Mouse (Mus musculus) E14TG2a.4 (cell line): Measurements from ENCODE around the gene Mki67.

Experiments
- CTCF ChIP-seq: conservative IDR thresholded peaks from 2 replicates; pipeline ENCODE4 v1.5.1; 2014; ENCODE audit warnings: low read length
- NANOG ChIP-seq: IDR thresholded peaks from 2 replicates; pipeline ENCODE4 v1.6.1; 2014; ENCODE audit warnings: borderline replicate concordance, low read length, mixed read lengths
- POU5F1 ChIP-seq: IDR thresholded peaks from 2 replicates; pipeline ENCODE4 v1.6.1; 2014; ENCODE audit warnings: low read length, borderline replicate concordance

- no peak for TF ChIP-seq CTCF
- TF ChIP-seq NANOG, result no peak
- TF ChIP-seq POU5F1, result no peak
Measured at GRCm38 (mm10) chr7:135715166-135715565, 995 bp downstream of the Mki67 start.
